ENCODE assay signal across 39 mouse cellular contexts in genomic region chr2:25072398-25072797, GRCm38 (mm10). TPM values are rescaled to one million over a fixed set of nuclear protein-coding genes. Genes with fewer than 3 reads are reported as not detected.
A peak's percentile ranks its signal among the peaks of the same experiment; 100 is the strongest.
DNase-seq lines count a peak whose midpoint lies in the region; ATAC-seq and TF ChIP-seq lines count a peak whose summit lies in the region.
"Had no signal": no experiment of that assay in that cellular context is flagged by ENCODE, and none has a peak within 500 bp of the region (broad histone marks: within the 10 kb centered on the region; RNA-seq: fewer than 3 reads in every experiment).

No protein-coding gene starts in this region.

- peak; percentile 54 for TF ChIP-seq CTCF in intestine, postnatal 0 days (IDR thresholded peaks at IDR 0.05; ENCODE audit: low read depth)
- peak; percentile 29 for TF ChIP-seq CTCF in liver, postnatal 0 days (IDR thresholded peaks at IDR 0.05; ENCODE audit: low read depth)

- whole genome bisulfite sequencing in intestine, postnatal 0 days, result 89% methylated on average over 4 of the region's 4 CpGs
- WGBS in intestine, embryonic 15.5 days, result 88% methylated on average over 4 of the region's 4 CpGs
- WGBS in liver, postnatal 0 days (ENCODE audit: insufficient replicate concordance), result 83% methylated on average over 4 of the region's 4 CpGs
- 75% methylated on average over 4 of the region's 4 CpGs for WGBS in liver, embryonic 12.5 days (ENCODE audit: insufficient replicate concordance)

- ATAC-seq in intestine, postnatal 0 days, result no peak
- no peak for ATAC-seq in intestine, embryonic 15.5 days
- ATAC-seq in liver, postnatal 0 days, result no peak
- no peak for ATAC-seq in liver, embryonic 12.5 days
- ATAC-seq in cerebellum, adult (ENCODE audit: insufficient number of reproducible peaks, low FRiP score, low TSS enrichment), result no peak
- ATAC-seq: activated CD4-positive, CD25-positive, alpha-beta regulatory T cell, adult 4 months; forebrain, embryonic 14.5 days; inflammation-experienced regulatory T-cells, adult 6 months; midbrain, embryonic 15.5 days had no signal

- no peaks in the 10 kb centered on the region; the same call in 1 of the 2 replicates for H3K36me3 ChIP-seq in intestine, postnatal 0 days (ENCODE audit: control insufficient read depth, insufficient read depth)
- no peaks in the 10 kb centered on the region for H3K36me3 ChIP-seq in intestine, embryonic 15.5 days
- no peaks in the 10 kb centered on the region for H3K36me3 ChIP-seq in liver, postnatal 0 days (replicated peaks; ENCODE audit: insufficient read depth, low read length)
- H3K36me3 ChIP-seq in liver, embryonic 12.5 days, result no peaks in the 10 kb centered on the region
- H3K36me3 ChIP-seq: embryonic facial prominence, embryonic 12.5 days; limb, embryonic 13.5 days; liver, embryonic 13.5 days; lung, embryonic 15.5 days; midbrain, embryonic 10.5 days; midbrain, embryonic 15.5 days had no signal

- TF ChIP-seq EP300 in liver, postnatal 0 days (IDR thresholded peaks at IDR 0.05; ENCODE audit: low read depth), result no peak

- no peaks in the 10 kb centered on the region for H3K4me1 ChIP-seq in intestine, postnatal 0 days (replicated peaks; ENCODE audit: control insufficient read depth, insufficient read depth, low read length)
- 0 out of 2 replicates have a peak, but pooled peaks cover 3% of the 10 kb centered on the region for H3K4me1 ChIP-seq in intestine, embryonic 15.5 days (replicated peaks)
- H3K4me1 ChIP-seq in liver, postnatal 0 days (ENCODE audit: insufficient read depth), result no peaks in the 10 kb centered on the region
- H3K4me1 ChIP-seq in liver, embryonic 12.5 days, result peaks cover 11% of the 10 kb centered on the region
- H3K4me1 ChIP-seq: embryonic facial prominence, embryonic 12.5 days; limb, embryonic 13.5 days; liver, embryonic 13.5 days; lung, embryonic 15.5 days; midbrain, embryonic 10.5 days; midbrain, embryonic 15.5 days had no signal

- no peak for DNase-seq in liver, postnatal 0 days
- DNase-seq in 416B (ENCODE audit: low read depth), result peak; percentile 41
- peak; percentile 13 for DNase-seq in R1 (ENCODE audit: low read depth, low spot score)
- DNase-seq in gastrocnemius, adult 8-10 months (ENCODE audit: low spot score in 2 of 2), result no peak
- DNase-seq: adrenal gland, adult 2 months; adrenal gland, postnatal 36 days; cerebellum, adult 2 months; embryo, embryonic 11 days; gastrocnemius, postnatal 25 days; heart, adult 11 months; heart, postnatal 4 days; liver, embryonic 13.5 days; spleen, adult 18-20 months; thymus, adult 18-20 months; thymus, postnatal 25 days had no signal

- H3K27me3 ChIP-seq in intestine, postnatal 0 days (replicated peaks; ENCODE audit: control insufficient read depth, insufficient read depth, low read length), result no peaks in the 10 kb centered on the region
- no peaks in the 10 kb centered on the region for H3K27me3 ChIP-seq in intestine, embryonic 15.5 days (replicated peaks)
- no peaks in the 10 kb centered on the region for H3K27me3 ChIP-seq in liver, postnatal 0 days (ENCODE audit: insufficient read depth, low read length)
- no peaks in the 10 kb centered on the region for H3K27me3 ChIP-seq in liver, embryonic 12.5 days (replicated peaks)
- H3K27me3 ChIP-seq: embryonic facial prominence, embryonic 12.5 days; limb, embryonic 13.5 days; liver, embryonic 13.5 days; lung, embryonic 15.5 days; midbrain, embryonic 15.5 days had no signal

- no peak overlapping the region for H3K27ac ChIP-seq in intestine, postnatal 0 days (ENCODE audit: low read depth, low read length)
- no peak overlapping the region for H3K27ac ChIP-seq in intestine, embryonic 15.5 days
- no peak overlapping the region for H3K27ac ChIP-seq in liver, postnatal 0 days (ENCODE audit: low read depth)
- H3K27ac ChIP-seq in liver, embryonic 12.5 days, result no peak overlapping the region
- H3K27ac ChIP-seq: embryonic facial prominence, embryonic 12.5 days; hindbrain, embryonic 14.5 days; limb, embryonic 13.5 days; liver, embryonic 13.5 days; lung, embryonic 15.5 days; midbrain, embryonic 10.5 days; midbrain, embryonic 15.5 days had no signal

- no peak overlapping the region for H3K9ac ChIP-seq in intestine, postnatal 0 days (ENCODE audit: low read depth, low read length)
- no peak overlapping the region for H3K9ac ChIP-seq in intestine, embryonic 15.5 days
- H3K9ac ChIP-seq in liver, postnatal 0 days (replicated peaks), result no peak overlapping the region
- H3K9ac ChIP-seq in liver, embryonic 12.5 days, result no peak overlapping the region
- H3K9ac ChIP-seq: embryonic facial prominence, embryonic 12.5 days; hindbrain, embryonic 14.5 days; limb, embryonic 13.5 days; liver, embryonic 13.5 days; lung, embryonic 15.5 days; midbrain, embryonic 15.5 days had no signal

- no peaks in the 10 kb centered on the region for H3K9me3 ChIP-seq in intestine, postnatal 0 days (ENCODE audit: control insufficient read depth)
- H3K9me3 ChIP-seq in intestine, embryonic 15.5 days, result no peaks in the 10 kb centered on the region
- no peaks in the 10 kb centered on the region for H3K9me3 ChIP-seq in liver, postnatal 0 days (ENCODE audit: low read length)
- H3K9me3 ChIP-seq in liver, embryonic 12.5 days (replicated peaks), result no peaks in the 10 kb centered on the region
- H3K9me3 ChIP-seq: embryonic facial prominence, embryonic 12.5 days; limb, embryonic 13.5 days; liver, embryonic 13.5 days; lung, embryonic 15.5 days; midbrain, embryonic 10.5 days; midbrain, embryonic 15.5 days had no signal

- H3K4me2 ChIP-seq in intestine, postnatal 0 days (replicated peaks; ENCODE audit: low read depth), result no peak overlapping the region
- H3K4me2 ChIP-seq in intestine, embryonic 15.5 days (replicated peaks), result no peak overlapping the region
- H3K4me2 ChIP-seq in liver, postnatal 0 days (ENCODE audit: low read depth, low read length), result no peak overlapping the region
- no peak overlapping the region for H3K4me2 ChIP-seq in liver, embryonic 12.5 days
- H3K4me2 ChIP-seq: embryonic facial prominence, embryonic 12.5 days; heart, embryonic 11.5 days; hindbrain, embryonic 14.5 days; limb, embryonic 13.5 days; liver, embryonic 13.5 days; lung, embryonic 15.5 days; midbrain, embryonic 15.5 days had no signal

- no peak overlapping the region for H3K4me3 ChIP-seq in intestine, postnatal 0 days (ENCODE audit: low read depth, low read length)
- H3K4me3 ChIP-seq in intestine, embryonic 15.5 days (replicated peaks), result no peak overlapping the region
- H3K4me3 ChIP-seq in liver, postnatal 0 days (ENCODE audit: low read depth, low read length), result no peak overlapping the region
- no peak overlapping the region for H3K4me3 ChIP-seq in liver, embryonic 12.5 days
- H3K4me3 ChIP-seq: embryonic facial prominence, embryonic 12.5 days; limb, embryonic 13.5 days; liver, embryonic 13.5 days; lung, embryonic 15.5 days; midbrain, embryonic 10.5 days; midbrain, embryonic 15.5 days had no signal

RNA-seq across cellular contexts. Expression of gene Entpd8, which starts 7.7 kb away (rescaled TPM):
- polyA plus RNA-seq in intestine, postnatal 0 days (2015; fragmentation: Nextera tagmentation; extraction: Ambion mirVana), result 24.6 and 25.9 TPM in 2 replicates
- 8.9 and 11.7 TPM in 2 replicates for polyA plus RNA-seq in intestine, embryonic 15.5 days (2015; fragmentation: Nextera tagmentation; extraction: Ambion mirVana)
- 23.8 and 25.9 TPM in 2 replicates for polyA plus RNA-seq in liver, postnatal 0 days (2015; fragmentation: Nextera tagmentation; extraction: Ambion mirVana)
- 1.2 and 1.4 TPM in 2 replicates for polyA plus RNA-seq in liver, embryonic 12.5 days (2016; fragmentation: Nextera tagmentation; extraction: Ambion mirVana)
- total RNA-seq in gastrocnemius, adult 8-10 months (2022), result not detected
- total RNA-seq: adrenal gland, postnatal 36 days; gastrocnemius, postnatal 25 days; heart, postnatal 4 days; layer of hippocampus, adult 18-20 months; layer of hippocampus, postnatal 25 days; left cerebral cortex, adult 8-10 months; left cerebral cortex, postnatal 36 days; megakaryocyte progenitor cell, adult 5-6 weeks; neutrophil, adult 5-6 weeks had no signal
- polyA plus RNA-seq: activated CD4-positive, CD25-positive, alpha-beta regulatory T cell, adult 4 months; C2C12; cerebellum, adult 2 months; embryonic facial prominence, embryonic 12.5 days; forebrain, embryonic 14.5 days; heart, embryonic 11.5 days; hindbrain, embryonic 14.5 days; limb, embryonic 13.5 days; midbrain, embryonic 10.5 days; midbrain, embryonic 15.5 days; neural tube, embryonic 11.5 days had no signal

RNA-seq across cellular contexts. Expression of gene Nsmf, which starts 18.2 kb away (rescaled TPM):
- polyA plus RNA-seq in intestine, postnatal 0 days (2015; fragmentation: Nextera tagmentation; extraction: Ambion mirVana), result 17.0 and 17.6 TPM in 2 replicates
- polyA plus RNA-seq in intestine, embryonic 15.5 days (2015; fragmentation: Nextera tagmentation; extraction: Ambion mirVana), result 48.8 and 50.6 TPM in 2 replicates
- polyA plus RNA-seq in liver, postnatal 0 days (2015; fragmentation: Nextera tagmentation; extraction: Ambion mirVana), result 29.0 and 32.1 TPM in 2 replicates
- polyA plus RNA-seq in liver, embryonic 12.5 days (2016; fragmentation: Nextera tagmentation; extraction: Ambion mirVana), result 16.1 and 17.0 TPM in 2 replicates
- total RNA-seq in gastrocnemius, adult 8-10 months (2022), result 1 to 10 TPM; 5.6 to 8.4 (median 7.2) TPM

RNA-seq across cellular contexts. Expression of gene Noxa1, which starts 22.6 kb away (rescaled TPM):
- 3.3 and 5.8 TPM in 2 replicates for polyA plus RNA-seq in intestine, postnatal 0 days (2015; fragmentation: Nextera tagmentation; extraction: Ambion mirVana)
- 5.6 and 10.0 TPM in 2 replicates for polyA plus RNA-seq in intestine, embryonic 15.5 days (2015; fragmentation: Nextera tagmentation; extraction: Ambion mirVana)
- 0.52 and 0.59 TPM in 2 replicates for polyA plus RNA-seq in liver, postnatal 0 days (2015; fragmentation: Nextera tagmentation; extraction: Ambion mirVana)
- 0.64 and 0.71 TPM in 2 replicates for polyA plus RNA-seq in liver, embryonic 12.5 days (2016; fragmentation: Nextera tagmentation; extraction: Ambion mirVana)
- not detected for total RNA-seq in gastrocnemius, adult 8-10 months (2022)
- total RNA-seq: adrenal gland, adult 2 months; adrenal gland, postnatal 36 days; gastrocnemius, postnatal 25 days; heart, postnatal 4 days; layer of hippocampus, adult 18-20 months; layer of hippocampus, postnatal 25 days; left cerebral cortex, adult 8-10 months; left cerebral cortex, postnatal 36 days; megakaryocyte progenitor cell, adult 5-6 weeks; neutrophil, adult 5-6 weeks had no signal
- polyA plus RNA-seq: adrenal gland, adult 2 months; C2C12; cerebellum, adult 2 months; embryonic facial prominence, embryonic 12.5 days; forebrain, embryonic 14.5 days; heart, embryonic 16.5 days; hindbrain, embryonic 14.5 days; kidney, adult 2 months; midbrain, embryonic 10.5 days; midbrain, embryonic 15.5 days had no signal

Comparison
In these comparisons a context has a peak if more than half of its experiments do, and no peak if none do; other contexts are left out.
1. DNase-seq: peak in 416B (single experiment) and R1 (single experiment); none in liver, postnatal 0 days (single experiment) and gastrocnemius, adult 8-10 months (0 of 2).